Mouse (Mus musculus) neural tube, embryonic 15.5 days (tissue): Measurements from ENCODE around the gene Emc1. TPM values are rescaled to one million over a fixed set of nuclear protein-coding genes. Genes with fewer than 3 reads are reported as not detected.
A peak's percentile ranks its signal among the peaks of the same experiment; 100 is the strongest.
"Not testable (repeated sequence)": the region's sequence is repeated elsewhere in the genome, so short reads cannot be mapped to it uniquely, and the experiment has no call there.

Source experiments
- ATAC-seq: fragments of 200-750 bp; cut with Nextera tagmentation; 2 replicates; pipeline ENCODE4 v1.8.0; 2017; ENCODE audit warnings: mild to moderate bottlenecking, moderate TSS enrichment, moderate library complexity; ENCODE audit not compliant: low FRiP score
- H3K27ac ChIP-seq: fragments of 300-500 bp; sonication (generic); replicated peaks from 2 replicates; pipeline ENCODE4 v1.5.1; 2015; ENCODE audit warnings: mild to moderate bottlenecking, inconsistent platforms
- H3K27me3 ChIP-seq: fragments of 300-500 bp; sonication (generic); replicated peaks from 2 replicates; pipeline ENCODE4 v1.6.1; 2015; ENCODE audit warnings: inconsistent platforms
- H3K36me3 ChIP-seq: fragments of 300-500 bp; sonication (generic); 2 replicates; pipeline ENCODE4 v1.6.1; 2015; ENCODE audit warnings: inconsistent platforms
- H3K4me1 ChIP-seq: fragments of 300-500 bp; sonication (generic); 2 replicates; pipeline ENCODE4 v1.6.1; 2015; ENCODE audit warnings: inconsistent platforms
- H3K4me2 ChIP-seq: fragments of 300-500 bp; sonication (generic); 2 replicates; pipeline ENCODE4 v1.6.1; 2015; ENCODE audit warnings: inconsistent platforms, mild to moderate bottlenecking, moderate library complexity
- H3K4me3 ChIP-seq: fragments of 300-500 bp; sonication (generic); replicated peaks from 2 replicates; pipeline ENCODE4 v1.5.1; 2015; ENCODE audit warnings: mild to moderate bottlenecking, inconsistent platforms
- H3K9ac ChIP-seq: fragments of 300-500 bp; sonication (generic); replicated peaks from 2 replicates; pipeline ENCODE4 v1.6.1; 2015; ENCODE audit warnings: mild to moderate bottlenecking, inconsistent platforms
- H3K9me3 ChIP-seq: fragments of 300-500 bp; sonication (generic); replicated peaks from 2 replicates; pipeline ENCODE4 v1.6.1; 2016; ENCODE audit warnings: inconsistent platforms
- WGBS: fragments of 180-500 bp; shearing (Covaris S2); methylation state at CpG from one replicate; pipeline ENCODE4 v1.1.7; 2015; ENCODE audit warnings: mixed read lengths; 5-methylcytosine and 5-hydroxymethylcytosine counted together
- polyA plus RNA-seq: library from polyadenylated mRNA; unstranded; fragments of >200 nt; fragmentation: Nextera tagmentation; extraction: Ambion mirVana; gene quantifications from 2 replicates; pipeline ENCODE4 v1.2.1, GENCODE M21; 2015

The Emc1 gene
- polyA plus RNA-seq, 1 experiment from 2014 or later: 43.9 TPM

- no peak overlapping the region for H3K27ac ChIP-seq
- H3K4me3 ChIP-seq: no peak overlapping the region
- H3K9me3 ChIP-seq: no peaks in the 10 kb centered on the region
- no peaks in the 10 kb centered on the region for H3K27me3 ChIP-seq
- no peak overlapping the region for H3K4me2 ChIP-seq
- H3K9ac ChIP-seq: no peak overlapping the region
- no peaks in the 10 kb centered on the region for H3K4me1 ChIP-seq
- 95% methylated on average over 3 of the region's 3 CpGs for WGBS
- H3K36me3 ChIP-seq: peaks cover 97% of the 10 kb centered on the region
- no peak for ATAC-seq
Measured at GRCm38 (mm10) chr4:139367336-139367735, 14.9 kb downstream of the Emc1 start.

GRCm38 (mm10) chr4:139368038-139368437 is 15.7 kb downstream of the Emc1 start:
- H3K4me3 ChIP-seq: no peak overlapping the region
- H3K4me1 ChIP-seq: no peaks in the 10 kb centered on the region
- no peak overlapping the region for H3K4me2 ChIP-seq
- 93% methylated on average over 5 of the region's 5 CpGs for WGBS
- peaks cover 97% of the 10 kb centered on the region for H3K36me3 ChIP-seq
- H3K27me3 ChIP-seq: no peaks in the 10 kb centered on the region
- H3K9ac ChIP-seq: no peak overlapping the region
- ATAC-seq: no peak
- H3K27ac ChIP-seq: no peak overlapping the region
- H3K9me3 ChIP-seq: no peaks in the 10 kb centered on the region

GRCm38 (mm10) chr4:139373130-139373529 is 20.7 kb downstream of the Emc1 start:
- Histone ChIP-seq H3K4me3 (no peak overlapping the region), H3K9me3 (no peaks in the 10 kb centered on the region), H3K36me3 (peaks cover 88% of the 10 kb centered on the region), H3K4me1 (no peaks in the 10 kb centered on the region), H3K9ac (no peak overlapping the region), H3K27me3 (no peaks in the 10 kb centered on the region), H3K4me2 (no peak overlapping the region), H3K27ac (no peak overlapping the region)
- 93% methylated on average over 4 of the region's 4 CpGs for WGBS
- no peak for ATAC-seq

GRCm38 (mm10) chr4:139373531-139373930 is 21.1 kb downstream of the Emc1 start:
- Histone ChIP-seq H3K27me3 (no peaks in the 10 kb centered on the region), H3K4me1 (no peaks in the 10 kb centered on the region), H3K4me2 (no peak overlapping the region), H3K27ac (no peak overlapping the region), H3K36me3 (peaks cover 84% of the 10 kb centered on the region), H3K9ac (no peak overlapping the region), H3K4me3 (no peak overlapping the region), H3K9me3 (no peaks in the 10 kb centered on the region)
- 93% methylated on average over 10 of the region's 10 CpGs for WGBS
- ATAC-seq: no peak

GRCm38 (mm10) chr4:139379719-139380118 is 27.3 kb downstream of the Emc1 start:
- H3K4me3 ChIP-seq: peak overlapping the region; percentile 81
- H3K27ac ChIP-seq: peak overlapping the region; percentile 85
- H3K9ac ChIP-seq: peak overlapping the region; percentile 64
- no peaks in the 10 kb centered on the region for H3K9me3 ChIP-seq
- WGBS: 15% methylated on average over 8 of the region's 8 CpGs
- ATAC-seq: no peak; the same call in 1 of the 2 replicates
- no peaks in the 10 kb centered on the region for H3K27me3 ChIP-seq
- H3K36me3 ChIP-seq: peaks cover 24% of the 10 kb centered on the region
- H3K4me1 ChIP-seq: peaks cover 37% of the 10 kb centered on the region
- H3K4me2 ChIP-seq: peak overlapping the region; percentile 95

- peaks cover 37% of the 10 kb centered on the region for H3K4me1 ChIP-seq
- H3K4me2 ChIP-seq: peak overlapping the region; percentile 95
- peak; percentile 96 for ATAC-seq
- no peaks in the 10 kb centered on the region for H3K9me3 ChIP-seq
- under 1% methylated on average over 53 of the region's 54 CpGs for WGBS
- peak overlapping the region; percentile 87 for H3K27ac ChIP-seq
- H3K9ac ChIP-seq: peak overlapping the region; percentile 91
- no peaks in the 10 kb centered on the region for H3K27me3 ChIP-seq
- peaks cover 18% of the 10 kb centered on the region for H3K36me3 ChIP-seq
- H3K4me3 ChIP-seq: peak overlapping the region; percentile 81
Measured at GRCm38 (mm10) chr4:139380207-139380748, 27.9 kb downstream of the Emc1 start.

GRCm38 (mm10) chr4:139380775-139381451 is 28.5 kb downstream of the Emc1 start:
- H3K9me3 ChIP-seq: no peaks in the 10 kb centered on the region
- no peaks in the 10 kb centered on the region for H3K27me3 ChIP-seq
- 3% methylated on average over 42 of the region's 44 CpGs for WGBS
- H3K27ac ChIP-seq: peak overlapping the region; percentile 87
- peak; percentile 22; the same call in 1 of the 2 replicates for ATAC-seq
- H3K9ac ChIP-seq: peak overlapping the region; percentile 91
- H3K4me2 ChIP-seq: peak overlapping the region; percentile 82
- peaks cover 37% of the 10 kb centered on the region for H3K4me1 ChIP-seq
- peaks cover 12% of the 10 kb centered on the region for H3K36me3 ChIP-seq
- peak overlapping the region; percentile 81 for H3K4me3 ChIP-seq

- H3K36me3 ChIP-seq: peaks cover 7% of the 10 kb centered on the region; the same call in 1 of the 2 replicates
- peak overlapping the region; percentile 82 for H3K4me2 ChIP-seq
- no peaks in the 10 kb centered on the region for H3K9me3 ChIP-seq
- whole genome bisulfite sequencing: 54% methylated on average over 4 of the region's 4 CpGs
- H3K4me1 ChIP-seq: peaks cover 40% of the 10 kb centered on the region
- no peaks in the 10 kb centered on the region for H3K27me3 ChIP-seq
- H3K4me3 ChIP-seq: peak overlapping the region; percentile 81
- no peak for ATAC-seq
- H3K27ac ChIP-seq: no peak overlapping the region
- H3K9ac ChIP-seq: peak overlapping the region; percentile 91
Measured at GRCm38 (mm10) chr4:139381452-139381845, 29.1 kb downstream of the Emc1 start.

- Histone ChIP-seq H3K4me3 (no peak overlapping the region), H3K27ac (no peak overlapping the region), H3K9ac (peak overlapping the region; percentile 26; the same call in 1 of the 2 replicates), H3K36me3 (peaks cover 4% of the 10 kb centered on the region; the same call in 1 of the 2 replicates), H3K27me3 (no peaks in the 10 kb centered on the region), H3K4me2 (peak overlapping the region; percentile 82), H3K4me1 (peaks cover 45% of the 10 kb centered on the region), H3K9me3 (no peaks in the 10 kb centered on the region)
- ATAC-seq: no peak
- 83% methylated on average over 7 of the region's 7 CpGs for WGBS
Measured at GRCm38 (mm10) chr4:139382231-139382630, 29.8 kb downstream of the Emc1 start.

- not testable (repeated sequence) for H3K27ac ChIP-seq, H3K9me3 ChIP-seq, ATAC-seq, H3K9ac ChIP-seq, H3K4me3 ChIP-seq, H3K27me3 ChIP-seq, H3K4me2 ChIP-seq
- peaks cover 38% of the 10 kb centered on the region for H3K4me1 ChIP-seq
- peaks cover 12% of the 10 kb centered on the region for H3K36me3 ChIP-seq
- WGBS: 91% methylated on average over 5 of the region's 5 CpGs
Measured at GRCm38 (mm10) chr4:139385841-139386240, 33.5 kb downstream of the Emc1 start.

GRCm38 (mm10) chr4:139386869-139387319 is 34.5 kb downstream of the Emc1 start:
- Histone ChIP-seq H3K36me3 (peaks cover 22% of the 10 kb centered on the region), H3K27me3 (no peaks in the 10 kb centered on the region), H3K27ac (no peak overlapping the region), H3K9me3 (no peaks in the 10 kb centered on the region), H3K4me3 (no peak overlapping the region), H3K9ac (no peak overlapping the region), H3K4me2 (no peak overlapping the region), H3K4me1 (peaks cover 28% of the 10 kb centered on the region)
- ATAC-seq: no peak
- 76% methylated on average over 6 of the region's 6 CpGs for WGBS

- Histone ChIP-seq H3K9ac (no peak overlapping the region), H3K4me1 (peaks cover 8% of the 10 kb centered on the region), H3K9me3 (no peaks in the 10 kb centered on the region), H3K27ac (no peak overlapping the region), H3K36me3 (peaks cover 46% of the 10 kb centered on the region), H3K4me2 (no peak overlapping the region), H3K27me3 (no peaks in the 10 kb centered on the region), H3K4me3 (no peak overlapping the region)
- no peak for ATAC-seq
- 87% methylated on average over 4 of the region's 4 CpGs for WGBS
Measured at GRCm38 (mm10) chr4:139389557-139389956, 37.2 kb downstream of the Emc1 start.
